Mouse (Mus musculus): ENCODE data around the gene Steap3.

DNA sequence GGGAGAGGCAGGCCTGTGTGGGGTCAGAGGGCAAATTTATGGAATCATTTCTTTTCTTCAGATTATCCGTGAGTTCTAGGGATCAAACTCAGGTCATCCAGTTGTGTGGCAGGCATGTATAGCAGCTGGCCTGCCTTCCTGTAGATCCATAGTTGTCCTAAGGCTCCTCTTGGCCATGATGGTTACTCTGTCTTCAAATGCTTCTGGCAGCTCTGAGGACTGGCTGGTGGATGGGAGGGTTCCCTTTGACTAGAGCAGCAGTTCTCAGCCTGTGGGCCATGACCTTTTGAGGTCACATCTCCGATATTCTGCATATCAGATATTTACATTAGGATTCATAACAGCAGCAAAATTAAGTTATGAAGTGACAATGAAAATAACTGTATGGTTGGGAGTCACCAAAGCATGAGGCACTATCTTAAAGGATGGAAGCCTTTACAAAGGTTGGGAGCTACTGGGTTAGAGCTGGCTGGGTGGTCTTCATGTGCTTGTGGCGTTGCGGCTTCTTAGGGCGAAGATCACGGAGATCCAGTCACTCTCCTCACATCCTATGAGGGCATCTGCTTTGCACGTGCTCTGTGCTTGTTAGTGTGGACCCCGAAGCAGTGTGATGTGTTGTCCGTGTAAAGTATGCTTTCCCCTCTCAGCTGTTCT is 113.9 kb downstream of the Steap3 start:
- TF ChIP-seq CTCF (IDR thresholded peaks at IDR 0.05; ENCODE audit: low read depth): no peak
- TF ChIP-seq EP300 (IDR thresholded peaks at IDR 0.05; ENCODE audit: low read depth): no peak
